Mouse (Mus musculus) embryo, embryonic 10 days (tissue): Measurements from ENCODE around the gene Usp32.
A peak's percentile ranks its signal among the peaks of the same experiment; 100 is the strongest.

Source experiments
- DNase-seq: peaks from one replicate; pipeline ENCODE4 v3.0.0-alpha.2; 2015; ENCODE audit warnings: low spot score

The Usp32 gene

GRCm38 (mm10) chr11:85123267-85123992 lies 16.5 kb downstream of the Usp32 start:
- no peak for DNase-seq

DNA sequence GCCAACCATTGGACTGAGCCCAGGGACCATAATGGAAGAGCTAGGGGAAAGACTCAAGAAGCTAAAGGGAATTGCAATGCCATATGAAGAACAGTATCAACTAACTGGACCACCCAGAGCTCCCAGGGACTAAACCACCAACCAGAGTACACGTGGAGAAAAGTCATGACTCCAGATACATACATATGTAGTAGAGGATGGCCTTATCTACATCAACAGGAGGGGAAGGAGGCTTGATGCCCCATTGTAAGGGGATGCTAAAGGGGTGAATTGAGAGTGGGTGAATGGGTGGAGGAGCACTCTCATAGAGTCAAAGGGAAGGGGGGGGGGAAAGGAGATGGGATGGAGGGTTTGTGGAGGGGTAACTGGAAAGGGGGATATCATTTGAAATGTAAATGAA lies 17.9 kb downstream of the Usp32 start:
- no peak for DNase-seq

DNA sequence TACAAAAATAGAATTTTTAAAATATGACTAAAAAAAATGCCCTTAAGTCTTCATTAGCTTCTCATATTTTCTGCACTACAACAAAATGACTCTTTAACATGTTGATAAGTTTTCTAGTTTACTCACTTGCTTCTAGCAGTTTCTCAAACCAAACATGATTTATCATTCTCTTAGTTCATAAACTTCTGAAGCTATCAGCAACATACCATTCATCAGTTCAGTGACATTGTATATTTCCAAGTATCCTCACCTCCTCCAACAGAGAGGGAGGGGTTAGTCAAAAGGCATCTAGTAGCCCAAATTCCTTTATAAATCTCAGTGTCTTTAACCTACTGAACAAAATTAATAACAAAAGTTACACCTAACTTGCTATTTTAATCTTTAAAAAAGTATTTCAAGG lies 22.8 kb downstream of the Usp32 start:
- DNase-seq: no peak

DNA sequence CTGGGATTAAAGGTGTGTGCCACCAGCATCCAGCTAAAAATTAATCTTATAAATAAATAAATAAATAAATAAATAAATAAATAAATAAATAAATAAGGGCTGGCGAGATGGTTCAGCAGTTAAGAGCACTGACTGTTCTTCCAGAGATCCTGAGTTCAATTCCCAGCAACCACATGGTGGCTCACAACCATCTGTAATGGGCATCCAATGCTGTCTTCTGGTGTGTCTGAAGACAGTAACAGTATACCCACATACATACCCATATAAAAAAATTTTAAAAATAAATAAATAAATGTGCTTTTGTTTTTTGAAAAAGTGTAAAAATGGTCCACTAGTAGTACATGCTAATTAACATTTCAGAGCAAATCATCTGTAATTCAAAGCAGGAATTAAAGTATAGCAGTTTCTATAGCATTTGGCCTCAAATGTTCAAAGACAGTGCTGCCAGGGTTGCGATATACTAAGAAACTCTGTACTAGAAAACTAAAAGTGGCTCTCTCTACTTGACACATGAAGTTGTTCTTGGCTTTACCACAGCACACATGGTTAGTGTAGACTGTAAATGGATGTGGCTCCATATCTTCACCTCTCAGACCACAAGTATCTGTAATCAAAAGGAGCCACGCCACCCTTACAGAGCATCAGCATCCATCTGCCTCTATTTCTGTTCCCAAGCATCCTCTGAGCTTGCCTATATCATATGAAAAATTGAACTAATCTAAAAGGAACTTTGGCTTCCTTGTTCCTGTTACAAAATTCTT lies 23.7 kb downstream of the Usp32 start:
- no peak for DNase-seq

DNA sequence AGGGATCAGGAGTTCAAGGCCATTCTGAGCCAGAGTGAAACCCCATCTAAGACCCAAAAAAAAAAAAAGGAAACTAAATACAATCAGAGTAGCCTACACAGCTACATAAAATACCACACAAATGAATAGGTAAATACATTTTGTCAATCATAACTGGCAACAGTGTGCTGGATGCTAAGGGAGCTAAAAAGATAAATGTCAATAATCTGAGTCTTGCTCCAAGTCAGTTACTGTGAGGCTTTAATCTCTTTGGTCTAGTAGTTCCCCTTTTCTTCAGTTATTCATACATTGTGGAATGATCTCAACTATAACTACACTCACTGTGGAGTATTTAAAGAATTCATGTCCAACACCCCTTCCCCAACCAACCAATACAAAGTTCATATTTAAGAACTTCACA lies 30.0 kb downstream of the Usp32 start:
- DNase-seq: no peak

DNA sequence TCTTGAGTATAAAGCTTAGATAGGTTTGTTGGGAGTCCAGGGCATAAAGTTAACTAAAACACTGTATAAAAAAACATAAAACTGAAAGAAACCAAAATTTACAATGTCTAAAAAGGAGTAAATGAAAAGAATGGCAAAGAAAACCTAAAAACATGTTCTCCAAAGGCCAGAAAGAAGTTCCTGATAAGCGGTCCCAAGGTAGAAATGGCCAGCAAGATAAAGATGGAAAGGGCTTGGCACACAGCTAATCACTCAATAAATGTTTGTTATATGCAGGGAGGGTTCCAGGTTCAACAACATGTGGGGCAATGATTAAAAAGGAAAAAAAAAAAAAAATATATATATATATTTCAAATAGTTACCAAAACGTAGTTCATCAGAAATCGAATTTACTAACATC lies 32.7 kb downstream of the Usp32 start:
- DNase-seq: no peak

- DNase-seq: no peak
These were observed 34.1 kb downstream of the Usp32 start for GRCm38 (mm10) chr11:85105836-85106235.

DNA sequence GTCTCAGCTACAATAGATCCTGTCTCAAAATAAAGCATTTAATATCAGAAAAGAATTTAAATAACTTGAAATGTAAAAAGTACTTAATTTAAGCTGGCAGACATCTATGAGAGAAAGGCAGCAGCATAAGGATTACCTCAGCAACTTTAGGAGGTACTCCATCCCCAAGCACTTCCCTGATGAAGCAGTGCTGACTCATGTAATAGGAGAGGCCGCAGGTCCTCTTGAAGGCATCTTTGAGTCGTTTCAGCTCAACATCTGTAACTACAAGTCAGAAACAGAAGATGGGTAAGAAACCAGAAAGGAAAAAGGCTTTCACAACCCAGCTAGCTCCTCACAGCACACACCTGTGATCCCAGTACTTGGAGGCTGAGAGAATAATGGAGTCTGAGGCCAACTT lies 36.2 kb downstream of the Usp32 start:
- DNase-seq: no peak

DNA sequence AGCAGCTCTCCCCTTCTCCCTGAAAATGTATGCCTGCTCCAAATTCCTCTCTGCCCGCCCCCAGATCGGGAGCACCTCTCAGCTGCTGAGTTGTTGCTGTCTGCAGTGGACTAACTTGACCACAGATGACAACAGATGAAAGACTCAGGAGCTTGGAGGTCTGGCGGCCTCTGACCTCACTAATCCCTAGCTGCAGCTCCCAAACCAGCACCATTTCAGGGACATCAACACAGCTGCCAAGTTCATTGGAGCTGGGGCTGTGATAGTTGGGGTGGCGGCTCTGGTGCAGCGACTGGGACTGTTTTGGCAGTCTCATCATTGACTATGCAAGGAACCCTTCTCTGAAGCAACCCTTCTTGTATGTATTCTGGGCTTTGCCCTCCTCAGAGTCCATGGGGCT lies 44.8 kb downstream of the Usp32 start:
- peak; percentile 32 for DNase-seq

- DNase-seq: no peak
These were observed 53.7 kb downstream of the Usp32 start for GRCm38 (mm10) chr11:85086253-85086652.

GRCm38 (mm10) chr11:85067871-85068270 lies 72.1 kb downstream of the Usp32 start:
- DNase-seq: no peak

DNA sequence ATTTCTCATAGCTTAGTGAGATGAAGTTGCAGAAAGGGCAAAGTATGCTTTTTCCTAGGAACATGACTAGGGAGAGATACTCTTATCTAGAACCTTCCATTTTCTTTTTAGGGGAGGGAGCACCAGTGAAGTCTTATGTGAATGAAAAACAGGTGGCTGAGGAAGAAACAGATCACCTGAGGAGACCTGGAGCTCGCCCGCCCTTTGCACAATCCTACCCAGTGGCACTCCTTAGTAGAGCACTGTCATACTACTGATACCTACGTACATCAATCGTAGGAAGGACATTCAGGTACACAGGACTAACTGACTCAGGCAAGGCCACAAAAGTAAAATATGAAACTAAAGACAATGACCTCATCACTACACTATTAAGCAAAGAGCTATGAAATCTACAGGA lies 81.4 kb downstream of the Usp32 start:
- no peak for DNase-seq

DNA sequence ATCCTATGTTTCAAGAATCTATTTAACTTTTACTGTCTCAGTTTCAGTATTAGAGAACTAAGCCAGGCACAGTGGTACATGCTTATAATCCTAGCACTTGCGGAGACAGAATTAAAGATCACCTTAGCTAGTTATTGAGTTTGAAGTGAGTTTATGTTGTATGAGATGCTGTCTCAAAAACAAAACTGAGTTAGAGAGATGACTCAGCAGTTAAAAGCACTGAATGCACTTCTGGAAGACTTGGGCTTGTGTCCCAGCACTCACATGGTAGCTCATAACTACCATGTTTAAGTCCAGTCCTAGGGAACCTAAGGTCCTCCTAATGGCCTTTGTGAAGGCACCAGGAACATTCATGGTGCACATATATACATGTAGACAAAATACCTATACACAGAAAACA lies 82.4 kb downstream of the Usp32 start:
- no peak for DNase-seq

DNA sequence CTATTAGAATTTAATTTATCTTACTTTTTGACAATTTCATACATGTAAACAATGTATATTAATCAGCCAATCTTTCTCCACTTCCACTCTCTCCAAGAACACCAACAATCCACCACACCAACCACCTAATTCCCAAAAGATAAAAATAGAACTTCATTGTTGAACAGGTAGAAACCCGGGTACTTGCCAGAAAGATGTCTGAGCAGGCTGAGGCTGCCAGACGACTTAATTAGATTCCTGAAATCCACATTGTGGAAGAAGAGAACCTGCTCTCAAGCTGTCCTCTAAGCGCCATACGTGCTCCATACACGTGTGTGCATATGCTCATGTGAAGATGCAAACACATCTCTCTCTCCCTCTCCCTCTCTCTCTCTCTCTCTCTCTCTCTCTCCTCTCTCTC lies 83.1 kb downstream of the Usp32 start:
- no peak for DNase-seq

DNA sequence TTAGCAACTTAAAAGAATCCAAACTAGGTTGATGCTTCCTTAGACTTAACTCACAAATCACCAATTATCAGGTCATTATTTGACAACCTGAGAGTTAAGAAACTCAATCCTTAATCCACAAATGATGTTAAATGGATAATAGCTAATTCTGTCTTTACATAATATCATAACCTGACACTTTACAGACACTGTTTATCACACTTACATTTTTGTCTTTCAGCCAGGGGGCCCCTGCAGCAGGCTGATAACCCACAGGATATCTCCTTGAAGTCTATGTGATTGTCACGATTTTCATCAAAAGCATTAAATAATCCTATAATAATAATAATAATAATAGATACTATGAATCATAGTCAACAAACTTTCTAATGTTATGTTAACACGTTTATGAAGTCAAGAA lies 84.4 kb downstream of the Usp32 start:
- DNase-seq: no peak

DNA sequence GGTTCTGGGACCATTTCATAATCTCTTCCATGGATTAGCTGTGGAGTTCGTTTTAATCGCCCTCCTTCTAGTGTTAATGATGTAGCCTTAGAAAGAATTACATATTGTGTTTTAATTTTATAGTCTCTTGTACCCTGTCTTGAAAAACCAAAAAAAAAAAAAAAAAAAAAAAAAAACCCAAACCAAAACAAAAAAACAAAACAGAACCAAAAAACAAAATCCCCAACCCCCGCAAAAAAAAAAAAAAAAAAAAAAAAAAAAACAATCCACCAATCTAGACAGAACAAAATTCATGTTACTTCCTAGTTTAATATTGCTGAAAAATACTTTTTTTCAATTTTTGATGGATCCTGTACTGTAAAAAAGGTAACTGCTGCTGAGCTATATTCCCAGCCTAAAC lies 100.7 kb downstream of the Usp32 start:
- no peak for DNase-seq

DNA sequence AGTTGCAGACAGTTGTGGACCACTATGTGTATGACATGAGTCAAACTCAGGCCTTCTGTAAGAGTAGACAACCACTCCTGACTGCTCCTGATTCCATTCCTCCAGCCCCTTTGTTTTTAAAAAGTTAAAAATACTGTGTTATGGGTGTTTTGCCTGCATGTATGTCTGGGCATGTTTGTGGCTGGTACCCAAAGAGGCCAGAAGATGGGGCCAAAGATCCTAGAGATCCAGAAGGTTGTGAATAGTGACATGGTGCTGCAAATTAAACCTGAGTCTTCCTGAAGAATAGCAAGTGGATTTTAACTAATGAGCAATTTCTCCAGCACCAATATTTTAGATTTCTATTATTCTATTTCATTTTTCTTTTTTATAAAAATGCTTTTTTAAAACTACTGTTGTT lies 126.8 kb downstream of the Usp32 start:
- peak; percentile 3 for DNase-seq

GRCm38 (mm10) chr11:85003566-85003965 lies 136.4 kb downstream of the Usp32 start:
- DNase-seq: no peak

GRCm38 (mm10) chr11:84995241-84995640 lies 144.7 kb downstream of the Usp32 start:
- DNase-seq: no peak

DNA sequence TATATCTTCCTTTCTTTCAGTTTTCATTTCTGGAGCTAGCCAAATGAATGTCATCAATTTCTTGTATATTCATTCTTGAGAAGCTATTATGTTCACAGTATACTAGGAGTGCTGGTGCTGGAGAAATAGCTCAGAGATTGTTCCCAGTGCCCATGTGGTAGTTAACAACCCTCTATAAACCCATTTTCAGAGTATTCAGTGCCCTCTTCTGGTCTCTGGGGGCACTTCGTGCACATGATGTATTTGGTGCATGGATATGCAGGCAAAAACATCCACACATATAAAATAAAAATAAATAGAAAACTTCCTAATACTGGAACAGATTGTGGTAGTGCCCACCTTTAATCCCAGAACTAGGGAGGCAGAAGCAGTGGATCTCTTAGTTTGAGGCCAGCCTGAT lies 147.0 kb downstream of the Usp32 start:
- no peak for DNase-seq

- DNase-seq: no peak
These were observed 151.5 kb downstream of the Usp32 start for GRCm38 (mm10) chr11:84988341-84988919.

- DNase-seq: no peak
These were observed 154.5 kb downstream of the Usp32 start for GRCm38 (mm10) chr11:84985421-84985820.

DNA sequence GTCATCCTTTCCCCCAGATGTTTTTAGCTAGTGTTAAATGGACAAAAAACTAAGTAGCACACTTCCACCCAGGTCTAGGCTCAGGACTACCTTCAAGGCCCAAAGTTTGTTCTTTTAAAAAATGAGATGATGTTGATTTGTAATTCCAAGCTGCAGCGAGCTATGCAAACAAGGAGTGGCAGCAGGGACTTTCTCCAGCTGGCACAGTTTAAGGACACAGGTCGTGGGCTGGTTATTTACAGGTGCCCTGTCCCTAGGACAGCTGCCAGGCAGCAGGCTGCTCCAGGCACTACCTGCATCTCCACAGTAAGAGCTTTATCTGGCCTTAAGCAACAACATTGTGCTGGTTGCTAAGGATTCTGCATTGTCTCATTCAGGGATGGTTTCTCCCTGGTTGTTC lies 159.3 kb downstream of the Usp32 start:
- DNase-seq: no peak
